Mouse (Mus musculus) stomach, adult 2 months (tissue): ENCODE results near the gene Nfu1. TPM values are rescaled to one million over a fixed set of nuclear protein-coding genes. Genes with fewer than 3 reads are reported as not detected.

Source experiments
- polyA plus RNA-seq: library from polyadenylated mRNA; depleted of rRNA; stranded (reverse); fragments of >200 nt; gene quantifications from 2 replicates; pipeline ENCODE4 v1.2.3, GENCODE M21; 2012; rRNA removed

The Nfu1 gene
- 32.4 and 57.6 TPM in 2 replicates for polyA plus RNA-seq

GRCm38 (mm10) chr6:87008887-87009286 is at the start of gene Nfu1:
Gene Nfu1, plus strand, starts transcription at chr6:87009236.

GRCm38 (mm10) chr6:87042337-87043130 is 33.5 kb downstream of the Nfu1 start, which contains the start of gene Gfpt1:
Gene Gfpt1, plus strand, starts transcription at chr6:87042846.

Other genes with a start within 250 kb of the Nfu1 start
- gene Anxa4, start 215.7 kb upstream of the Nfu1 start, polyA plus RNA-seq = 20.6 and 36.0 TPM in 2 replicates
- gene Aak1, start 159.7 kb upstream of the Nfu1 start, polyA plus RNA-seq = 4.3 and 8.8 TPM in 2 replicates
- gene Gfpt1, start 33.6 kb downstream of the Nfu1 start, polyA plus RNA-seq = 5.0 and 5.7 TPM in 2 replicates
- gene D6Ertd527e, start 95.5 kb downstream of the Nfu1 start, polyA plus RNA-seq = 0.70 and 1.1 TPM in 2 replicates